Mouse (Mus musculus) MEL (cell line): Measurements from ENCODE around the gene Col4a4.

Experiments
- CTCF ChIP-seq, 3 experiments: IDR thresholded peaks in 2 of 3; conservative IDR thresholded peaks in 1 of 3; 2 replicates each; pipeline ENCODE4 v1.5.1; 2011 to 2012; ENCODE audit warnings: low read length in 3 of 3, low read depth in 2 of 3, mild to moderate bottlenecking in 2 of 3, improper control_type of control experiment in 1 of 3, inconsistent platforms in 1 of 3, mixed read lengths in 1 of 3, moderate library complexity in 1 of 3; ENCODE audit not compliant: control insufficient read depth in 1 of 3, insufficient read depth in 1 of 3, poor library complexity in 1 of 3, severe bottlenecking in 1 of 3
- HCFC1 ChIP-seq: IDR thresholded peaks from 2 replicates; pipeline ENCODE4 v1.6.1; 2012; ENCODE audit warnings: low read depth, mild to moderate bottlenecking, inconsistent platforms, low read length, improper control_type of control experiment, moderate library complexity
- JUND ChIP-seq: IDR thresholded peaks from 2 replicates; pipeline ENCODE4 v1.6.1; 2011; ENCODE audit warnings: low read depth, mild to moderate bottlenecking, improper control_type of control experiment, low read length
- MAFK ChIP-seq: IDR thresholded peaks from 2 replicates; pipeline ENCODE4 v1.6.1; 2011; ENCODE audit warnings: low read depth, mild to moderate bottlenecking, low read length, improper control_type of control experiment, borderline replicate concordance
- MAZ ChIP-seq: IDR thresholded peaks from 2 replicates; pipeline ENCODE4 v1.6.1; 2012; ENCODE audit warnings: low read depth, mild to moderate bottlenecking, inconsistent platforms, low read length, improper control_type of control experiment
- MXI1 ChIP-seq: IDR thresholded peaks from 2 replicates; pipeline ENCODE4 v1.6.1; 2011; ENCODE audit warnings: mild to moderate bottlenecking, low read depth, low read length, improper control_type of control experiment
- NRF1 ChIP-seq: IDR thresholded peaks from 2 replicates; pipeline ENCODE4 v1.6.1; 2014; ENCODE audit warnings: low read depth, mild to moderate bottlenecking, inconsistent platforms, low read length, improper control_type of control experiment, moderate library complexity; ENCODE audit not compliant: poor library complexity, insufficient read depth, severe bottlenecking
- POLR2A ChIP-seq, 2 experiments: IDR thresholded peaks; 2 replicates each; pipeline ENCODE4 v1.6.1; 2011 to 2012; ENCODE audit warnings: low read length in 2 of 2, mild to moderate bottlenecking in 2 of 2, control low read depth in 1 of 2, improper control_type of control experiment in 1 of 2, low read depth in 1 of 2, moderate library complexity in 1 of 2; ENCODE audit not compliant: control insufficient read depth in 1 of 2, insufficient read depth in 1 of 2, poor library complexity in 1 of 2
- POLR2AphosphoS5 ChIP-seq: IDR thresholded peaks from 2 replicates; pipeline ENCODE4 v1.6.1; 2012; ENCODE audit warnings: low read depth, borderline replicate concordance, mild to moderate bottlenecking, inconsistent platforms, low read length, moderate library complexity, mixed read lengths
- SIN3A ChIP-seq: IDR thresholded peaks from 2 replicates; pipeline ENCODE4 v1.6.1; 2012; ENCODE audit warnings: low read length, improper control_type of control experiment, inconsistent platforms
- TAL1 ChIP-seq: IDR thresholded peaks from 2 replicates; pipeline ENCODE4 v1.6.1; 2012; ENCODE audit warnings: mild to moderate bottlenecking, inconsistent platforms, low read length, moderate library complexity, mixed read lengths
- TCF12 ChIP-seq: IDR thresholded peaks from 2 replicates; pipeline ENCODE4 v1.6.1; 2014; ENCODE audit warnings: low read depth, mild to moderate bottlenecking, inconsistent platforms, low read length, improper control_type of control experiment, moderate library complexity
- ZKSCAN1 ChIP-seq: IDR thresholded peaks from 2 replicates; pipeline ENCODE4 v1.6.1; 2012; ENCODE audit warnings: low read depth, mild to moderate bottlenecking, inconsistent platforms, low read length, improper control_type of control experiment, moderate library complexity
- ZMIZ1 ChIP-seq: IDR thresholded peaks from 2 replicates; pipeline ENCODE4 v1.6.1; 2012; ENCODE audit warnings: low read depth, mild to moderate bottlenecking, inconsistent platforms, low read length, improper control_type of control experiment, moderate library complexity

- TF ChIP-seq TAL1 (no peak), POLR2A (IDR thresholded peaks at IDR 0.05; ENCODE audit: control insufficient read depth in 1 of 2, insufficient read depth in 1 of 2, low read depth in 1 of 2, low read length in 2 of 2, poor library complexity in 1 of 2) (no peak), POLR2AphosphoS5 (no peak), CTCF (IDR thresholded peaks at IDR 0.05 in 2 of 3, conservative IDR thresholded peaks at IDR 0.05 in 1 of 3; ENCODE audit: control insufficient read depth in 1 of 3, insufficient read depth in 1 of 3, low read depth in 2 of 3, low read length in 3 of 3, poor library complexity in 1 of 3, severe bottlenecking in 1 of 3) (no peak), ZKSCAN1 (no peak), MAFK (no peak), JUND (no peak), HCFC1 (no peak), TCF12 (no peak), MAZ (no peak), MXI1 (no peak), NRF1 (no peak), SIN3A (no peak), ZMIZ1 (no peak)
Measured at GRCm38 (mm10) chr1:82461041-82461440, 125.6 kb downstream of the Col4a4 start.
